Mouse (Mus musculus): ENCODE measurements around the gene Pcyox1. TPM values are rescaled to one million over a fixed set of nuclear protein-coding genes. Genes with fewer than 3 reads are reported as not detected.

The Pcyox1 gene
- 99.8 and 106 TPM in 2 replicates for polyA plus RNA-seq (2016; fragmentation: Nextera tagmentation; extraction: Ambion mirVana)

GRCm38 (mm10) chr6:86396581-86397256 is at the start of gene Pcyox1:
Pcyox1 (minus strand) TSS chr6:86397154.
- under 1% methylated on average over 51 of the region's 51 CpGs for WGBS

DNA sequence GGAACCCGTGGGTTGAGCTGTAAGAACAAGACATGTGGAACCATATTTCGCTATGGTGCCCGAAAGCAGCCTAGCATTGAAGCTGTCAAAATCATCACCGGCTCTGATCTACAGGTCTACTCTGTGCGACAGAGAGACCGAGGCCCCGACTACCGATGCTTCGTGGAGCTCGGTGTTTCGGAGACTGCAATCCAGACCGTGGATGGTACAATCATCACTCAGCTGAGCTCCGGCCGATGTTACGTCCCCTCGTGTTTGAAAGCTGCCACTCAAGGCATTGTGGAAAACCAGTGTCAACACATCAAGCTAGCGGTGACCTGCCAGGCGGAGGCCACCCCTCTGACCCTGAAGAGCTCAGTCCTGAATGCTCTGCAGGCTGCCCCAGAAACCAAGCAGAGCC is 48.6 kb upstream of the Pcyox1 start:
- 94% methylated on average over 18 of the region's 18 CpGs for WGBS
- no peak for ATAC-seq (ENCODE audit: low FRiP score)
- Histone ChIP-seq H3K27ac (no peak overlapping the region), H3K9ac (no peak overlapping the region), H3K36me3 (replicated peaks) (peaks cover 64% of the 10 kb centered on the region), H3K27me3 (no peaks in the 10 kb centered on the region), H3K4me1 (no peaks in the 10 kb centered on the region), H3K4me2 (no peak overlapping the region), H3K4me3 (replicated peaks) (no peak overlapping the region), H3K9me3 (no peaks in the 10 kb centered on the region)

More at GRCm38 (mm10) chr6:86396581-86397256, at the start of gene Pcyox1:
- Histone ChIP-seq H3K27ac (peak within 1 kb of the TSS; percentile 92), H3K36me3 (replicated peaks) (peaks cover 20% of the 10 kb centered on the region), H3K4me1 (peaks cover 34% of the 10 kb centered on the region), H3K9me3 (no peaks in the 10 kb centered on the region), H3K27me3 (0 out of 2 replicates have a peak, but pooled peaks cover 4% of the 10 kb centered on the region), H3K9ac (peak within 1 kb of the TSS; percentile 91), H3K4me2 (peak within 1 kb of the TSS; percentile 88), H3K4me3 (replicated peaks) (peak within 1 kb of the TSS; percentile 93)
- ATAC-seq (ENCODE audit: low FRiP score) = peak; percentile 96

DNA sequence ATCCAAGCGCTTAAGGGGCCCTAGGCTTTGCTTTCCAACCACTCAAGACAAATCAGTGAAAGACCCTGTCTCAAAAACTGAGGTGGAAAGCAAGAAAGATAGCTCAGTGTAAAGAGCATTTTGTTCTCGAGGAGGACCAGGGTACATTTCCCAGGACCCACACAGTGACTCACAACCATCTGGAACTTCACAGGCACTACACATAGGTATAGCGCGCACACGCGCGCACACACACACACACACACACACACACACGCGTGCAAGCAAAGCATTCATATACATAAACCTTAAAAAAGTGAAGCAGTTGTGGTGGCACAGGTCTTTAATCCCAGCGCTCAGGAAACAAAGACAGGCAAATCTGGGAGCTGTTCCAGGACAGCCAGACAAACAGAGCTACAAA is 44.6 kb upstream of the Pcyox1 start:
- no peak overlapping the region for H3K9ac ChIP-seq
- peaks cover 33% of the 10 kb centered on the region for H3K36me3 ChIP-seq (replicated peaks)
- H3K27ac ChIP-seq = no peak overlapping the region
- no peak overlapping the region for H3K4me2 ChIP-seq
- WGBS = 97% methylated on average over 10 of the region's 10 CpGs
- no peaks in the 10 kb centered on the region for H3K27me3 ChIP-seq
- no peak overlapping the region for H3K4me3 ChIP-seq (replicated peaks)
- no peak for ATAC-seq (ENCODE audit: low FRiP score)
- peaks cover 8% of the 10 kb centered on the region for H3K4me1 ChIP-seq
- no peaks in the 10 kb centered on the region for H3K9me3 ChIP-seq

GRCm38 (mm10) chr6:86439531-86439930 is 42.6 kb upstream of the Pcyox1 start:
- Histone ChIP-seq H3K4me3 (replicated peaks) (peak overlapping the region; percentile 77), H3K27ac (no peak overlapping the region), H3K9me3 (no peaks in the 10 kb centered on the region), H3K4me2 (peak overlapping the region; percentile 76), H3K36me3 (replicated peaks) (peaks cover 36% of the 10 kb centered on the region), H3K27me3 (no peaks in the 10 kb centered on the region), H3K9ac (peak overlapping the region; percentile 81; the same call in 1 of the 2 replicates), H3K4me1 (peaks cover 8% of the 10 kb centered on the region)
- WGBS = 85% methylated on average over 1 of the region's 1 CpGs
- no peak for ATAC-seq (ENCODE audit: low FRiP score)

DNA sequence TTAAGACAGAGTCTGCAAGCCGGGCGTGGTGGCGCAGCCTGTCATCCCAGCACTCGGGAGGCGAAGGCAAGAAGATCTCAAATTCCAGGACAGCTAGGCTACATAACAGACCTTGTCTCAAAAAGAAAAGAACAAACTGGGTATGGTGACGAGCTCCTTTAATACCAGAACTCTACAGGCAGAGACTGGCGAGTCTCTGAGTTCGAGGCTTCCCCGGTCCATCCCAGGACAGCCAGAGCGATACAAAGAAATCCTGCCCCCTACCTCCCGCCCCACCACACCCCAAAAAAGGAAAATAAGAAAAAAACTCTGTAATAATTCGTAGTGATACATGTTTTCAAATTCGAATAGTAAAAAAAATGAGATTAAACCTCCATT is 42.2 kb upstream of the Pcyox1 start:
- WGBS = 5% methylated on average over 13 of the region's 13 CpGs
- H3K9me3 ChIP-seq = no peaks in the 10 kb centered on the region
- H3K36me3 ChIP-seq (replicated peaks) = peaks cover 36% of the 10 kb centered on the region
- peak overlapping the region; percentile 81 for H3K9ac ChIP-seq
- peak overlapping the region; percentile 90 for H3K27ac ChIP-seq
- no peak for ATAC-seq (ENCODE audit: low FRiP score)
- H3K4me1 ChIP-seq = peaks cover 8% of the 10 kb centered on the region
- peak overlapping the region; percentile 76 for H3K4me2 ChIP-seq
- no peaks in the 10 kb centered on the region for H3K27me3 ChIP-seq
- peak overlapping the region; percentile 77 for H3K4me3 ChIP-seq (replicated peaks)

GRCm38 (mm10) chr6:86438272-86439118 is 41.5 kb upstream of the Pcyox1 start, which contains the start of gene C87436:
C87436 (plus strand) TSS chr6:86438374.
- peak within 1 kb of the TSS; percentile 81 for H3K9ac ChIP-seq
- H3K4me2 ChIP-seq = peak within 1 kb of the TSS; percentile 76
- H3K27me3 ChIP-seq = no peaks in the 10 kb centered on the region
- H3K36me3 ChIP-seq (replicated peaks) = peaks cover 37% of the 10 kb centered on the region
- under 1% methylated on average over 59 of the region's 59 CpGs for WGBS
- H3K4me3 ChIP-seq (replicated peaks) = peak within 1 kb of the TSS; percentile 77
- no peaks in the 10 kb centered on the region for H3K9me3 ChIP-seq
- H3K4me1 ChIP-seq = peaks cover 8% of the 10 kb centered on the region
- peak within 1 kb of the TSS; percentile 90 for H3K27ac ChIP-seq
- ATAC-seq (ENCODE audit: low FRiP score) = peak; percentile 94

- peak overlapping the region; percentile 90 for H3K27ac ChIP-seq
- H3K9me3 ChIP-seq = no peaks in the 10 kb centered on the region
- H3K27me3 ChIP-seq = no peaks in the 10 kb centered on the region
- H3K36me3 ChIP-seq (replicated peaks) = peaks cover 42% of the 10 kb centered on the region
- ATAC-seq (ENCODE audit: low FRiP score) = peak; percentile 43; the same call in 1 of the 2 replicates
- peaks cover 8% of the 10 kb centered on the region for H3K4me1 ChIP-seq
- H3K9ac ChIP-seq = peak overlapping the region; percentile 81
- peak overlapping the region; percentile 77 for H3K4me3 ChIP-seq (replicated peaks)
- 2% methylated on average over 14 of the region's 14 CpGs for WGBS
- H3K4me2 ChIP-seq = peak overlapping the region; percentile 76
These were observed 40.8 kb upstream of the Pcyox1 start for GRCm38 (mm10) chr6:86437711-86438110.

- no peaks in the 10 kb centered on the region for H3K4me1 ChIP-seq
- H3K9me3 ChIP-seq = no peaks in the 10 kb centered on the region
- H3K27ac ChIP-seq = no peak overlapping the region
- H3K4me2 ChIP-seq = no peak overlapping the region
- no peak overlapping the region for H3K4me3 ChIP-seq (replicated peaks)
- no peak for ATAC-seq (ENCODE audit: low FRiP score)
- WGBS = 89% methylated on average over 1 of the region's 1 CpGs
- peaks cover 62% of the 10 kb centered on the region for H3K36me3 ChIP-seq (replicated peaks)
- H3K9ac ChIP-seq = no peak overlapping the region
- H3K27me3 ChIP-seq = no peaks in the 10 kb centered on the region
These were observed 36.7 kb upstream of the Pcyox1 start for GRCm38 (mm10) chr6:86433696-86434095.

DNA sequence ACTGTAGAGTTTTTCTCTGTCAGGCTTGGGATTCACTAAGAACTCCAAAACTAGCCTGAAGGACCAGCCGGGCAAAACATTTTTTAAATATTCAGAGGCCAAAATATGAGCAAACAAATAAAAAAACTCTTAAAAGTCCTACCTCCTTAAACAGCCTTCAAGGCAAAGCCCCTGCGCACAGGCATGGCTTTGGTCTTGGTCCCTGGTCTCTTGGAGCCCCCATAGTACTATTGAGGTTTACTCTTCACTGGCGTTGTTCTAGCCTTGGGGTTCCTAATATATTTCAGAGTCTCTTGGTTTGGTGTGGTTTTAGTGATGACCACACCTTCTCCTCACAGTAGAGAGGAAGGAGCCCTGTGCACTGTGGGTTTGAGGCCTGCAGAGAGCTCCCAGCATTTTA is 34.6 kb upstream of the Pcyox1 start:
- no peak for ATAC-seq (ENCODE audit: low FRiP score)
- H3K9me3 ChIP-seq = no peaks in the 10 kb centered on the region
- H3K36me3 ChIP-seq (replicated peaks) = peaks cover 84% of the 10 kb centered on the region
- H3K4me1 ChIP-seq = no peaks in the 10 kb centered on the region
- no peak overlapping the region for H3K4me2 ChIP-seq
- WGBS = 92% methylated on average over 3 of the region's 3 CpGs
- no peak overlapping the region for H3K4me3 ChIP-seq (replicated peaks)
- H3K27me3 ChIP-seq = no peaks in the 10 kb centered on the region
- no peak overlapping the region for H3K9ac ChIP-seq
- no peak overlapping the region for H3K27ac ChIP-seq

DNA sequence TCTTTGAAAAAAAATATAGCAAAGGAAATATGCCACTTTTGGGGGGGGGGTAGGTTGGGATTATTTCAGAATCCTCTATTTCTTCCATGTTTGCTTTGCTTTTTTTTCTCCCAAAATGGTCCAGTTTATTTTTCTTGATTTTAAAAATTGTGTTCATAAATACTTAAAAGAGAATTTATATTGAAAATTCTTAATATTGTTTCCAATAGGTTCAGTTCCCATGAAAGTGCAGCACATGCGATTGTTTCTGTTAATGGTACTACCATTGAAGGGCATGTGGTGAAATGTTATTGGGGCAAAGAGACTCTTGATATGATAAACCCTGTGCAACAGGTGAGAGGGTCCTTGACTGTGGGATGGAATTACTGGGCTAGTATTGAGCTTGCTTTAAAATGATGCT is 29.4 kb upstream of the Pcyox1 start, which contains the start of gene Gm44790:
Gene Gm44790 (plus strand): TSS at position 301 of the 400 bp plus-strand sequence.
- Histone ChIP-seq H3K9ac (no peak within 1 kb of the TSS), H3K36me3 (replicated peaks) (peaks cover 81% of the 10 kb centered on the region), H3K4me2 (no peak within 1 kb of the TSS), H3K27me3 (no peaks in the 10 kb centered on the region), H3K9me3 (no peaks in the 10 kb centered on the region), H3K4me3 (replicated peaks) (no peak within 1 kb of the TSS), H3K4me1 (no peaks in the 10 kb centered on the region), H3K27ac (no peak within 1 kb of the TSS)
- no peak for ATAC-seq (ENCODE audit: low FRiP score)
- 95% methylated on average over 1 of the region's 1 CpGs for WGBS

- 72% methylated on average over 6 of the region's 6 CpGs for WGBS
- H3K27me3 ChIP-seq = no peaks in the 10 kb centered on the region
- no peak overlapping the region for H3K4me2 ChIP-seq
- no peaks in the 10 kb centered on the region for H3K4me1 ChIP-seq
- no peak overlapping the region for H3K4me3 ChIP-seq (replicated peaks)
- no peak overlapping the region for H3K9ac ChIP-seq
- ATAC-seq (ENCODE audit: low FRiP score) = no peak
- H3K36me3 ChIP-seq (replicated peaks) = peaks cover 84% of the 10 kb centered on the region
- no peaks in the 10 kb centered on the region for H3K9me3 ChIP-seq
- no peak overlapping the region for H3K27ac ChIP-seq
These were observed 23.5 kb upstream of the Pcyox1 start for GRCm38 (mm10) chr6:86420491-86420890.

- Histone ChIP-seq H3K9ac (no peak overlapping the region), H3K36me3 (replicated peaks) (peaks cover 83% of the 10 kb centered on the region), H3K27me3 (no peaks in the 10 kb centered on the region), H3K4me1 (no peaks in the 10 kb centered on the region), H3K9me3 (no peaks in the 10 kb centered on the region), H3K27ac (no peak overlapping the region), H3K4me3 (replicated peaks) (no peak overlapping the region), H3K4me2 (no peak overlapping the region)
- WGBS = 93% methylated on average over 3 of the region's 3 CpGs
- ATAC-seq (ENCODE audit: low FRiP score) = no peak
These were observed 22.3 kb upstream of the Pcyox1 start for GRCm38 (mm10) chr6:86419239-86419638.

Data from forebrain, embryonic 12.5 days (tissue).